Mouse (Mus musculus): ENCODE data around the gene Slc25a31.

DNA sequence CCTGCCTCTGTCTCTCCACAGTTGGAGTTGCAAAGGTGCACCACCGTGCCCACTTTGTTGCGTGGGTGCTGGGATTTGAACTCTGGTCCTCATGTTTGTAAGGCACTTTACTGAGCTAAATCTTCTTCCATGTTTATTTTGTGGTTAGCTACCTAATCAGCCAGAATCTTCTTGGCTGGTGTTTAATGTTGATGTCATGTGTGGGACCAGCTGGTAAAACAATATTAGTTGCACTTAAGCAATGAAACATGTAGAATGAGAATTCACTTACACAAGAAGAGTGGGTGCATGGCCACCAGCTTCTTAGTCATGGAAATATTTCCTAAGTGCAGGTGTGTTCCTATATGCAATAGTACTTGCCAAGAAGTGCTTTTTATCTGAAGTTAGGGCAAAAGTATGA, 13.5 kb upstream of the Slc25a31 start:
- no peak for TF ChIP-seq POLR2A (IDR thresholded peaks at IDR 0.05; ENCODE audit: low read depth, low read length)
- TF ChIP-seq CTCF (IDR thresholded peaks at IDR 0.05; ENCODE audit: extremely low read depth, insufficient read depth, insufficient read length, insufficient replicate concordance): no peak

All from spleen, adult 2 months (tissue).